Mouse (Mus musculus): Measurements from ENCODE around the gene Acad11. TPM values are rescaled to one million over a fixed set of nuclear protein-coding genes. Genes with fewer than 3 reads are reported as not detected.

Gene Acad11
- polyA plus RNA-seq, 1 experiment, result 5.5 TPM

GRCm38 (mm10) chr9:104035261-104036015 lies 27.7 kb upstream of the Acad11 start:
- DNase-seq (ENCODE audit: low read depth in 1 of 2, low spot score in 2 of 2), result peak; percentile 25 to 66
- H3K27me3 ChIP-seq (ENCODE audit: control insufficient read depth, insufficient read depth, low read length), result no peaks in the 10 kb centered on the region
- WGBS, result 59% methylated on average over 24 of the region's 24 CpGs

GRCm38 (mm10) chr9:104038266-104038665 lies 24.9 kb upstream of the Acad11 start:
- Histone ChIP-seq H3K36me3 (ENCODE audit: control insufficient read depth, insufficient read depth, low read length) (no peaks in the 10 kb centered on the region), H3K27ac (ENCODE audit: insufficient read depth, low read length) (no peak overlapping the region), H3K4me1 (ENCODE audit: control insufficient read depth, insufficient read depth, insufficient read length) (no peaks in the 10 kb centered on the region; the same call in 1 of the 2 replicates), H3K27me3 (ENCODE audit: control insufficient read depth, insufficient read depth, low read length) (no peaks in the 10 kb centered on the region), H3K4me3 (ENCODE audit: extremely low read depth, insufficient read depth, insufficient read length) (no peak overlapping the region)
- TF ChIP-seq CTCF (IDR thresholded peaks at IDR 0.05; ENCODE audit: extremely low read depth, insufficient read depth, insufficient read length, insufficient replicate concordance) (no peak), POLR2A (IDR thresholded peaks at IDR 0.05; ENCODE audit: low read depth, low read length) (no peak)
- WGBS, result 89% methylated on average over 13 of the region's 13 CpGs
- DNase-seq (ENCODE audit: low read depth in 1 of 2, low spot score in 2 of 2), result no peak

More at GRCm38 (mm10) chr9:104035261-104036015, 27.7 kb upstream of the Acad11 start:
- Histone ChIP-seq H3K36me3 (ENCODE audit: control insufficient read depth, insufficient read depth, low read length) (peaks cover 1% of the 10 kb centered on the region; the same call in 1 of the 2 replicates), H3K4me3 (ENCODE audit: extremely low read depth, insufficient read depth, insufficient read length) (no peak overlapping the region), H3K4me1 (ENCODE audit: control insufficient read depth, insufficient read depth, insufficient read length) (no peaks in the 10 kb centered on the region; the same call in 1 of the 2 replicates), H3K27ac (ENCODE audit: insufficient read depth, low read length) (no peak overlapping the region)
- TF ChIP-seq CTCF (IDR thresholded peaks at IDR 0.05; ENCODE audit: extremely low read depth, insufficient read depth, insufficient read length, insufficient replicate concordance) (peak; percentile 60; the same call in 1 of the 2 replicates), POLR2A (IDR thresholded peaks at IDR 0.05; ENCODE audit: low read depth, low read length) (no peak)

GRCm38 (mm10) chr9:104039031-104039695 lies 24.0 kb upstream of the Acad11 start:
- no peaks in the 10 kb centered on the region; the same call in 1 of the 2 replicates for H3K4me1 ChIP-seq (ENCODE audit: control insufficient read depth, insufficient read depth, insufficient read length)
- H3K27ac ChIP-seq (ENCODE audit: insufficient read depth, low read length), result no peak overlapping the region
- H3K27me3 ChIP-seq (ENCODE audit: control insufficient read depth, insufficient read depth, low read length), result no peaks in the 10 kb centered on the region
- no peak for TF ChIP-seq POLR2A (IDR thresholded peaks at IDR 0.05; ENCODE audit: low read depth, low read length)
- no peak for TF ChIP-seq CTCF (IDR thresholded peaks at IDR 0.05; ENCODE audit: extremely low read depth, insufficient read depth, insufficient read length, insufficient replicate concordance)
- no peak overlapping the region for H3K4me3 ChIP-seq (ENCODE audit: extremely low read depth, insufficient read depth, insufficient read length)
- DNase-seq (ENCODE audit: low read depth in 1 of 2, low spot score in 2 of 2), result no peak
- no peaks in the 10 kb centered on the region for H3K36me3 ChIP-seq (ENCODE audit: control insufficient read depth, insufficient read depth, low read length)
- 82% methylated on average over 21 of the region's 21 CpGs for WGBS

- Histone ChIP-seq H3K27me3 (ENCODE audit: control insufficient read depth, insufficient read depth, low read length) (no peaks in the 10 kb centered on the region), H3K4me1 (ENCODE audit: control insufficient read depth, insufficient read depth, insufficient read length) (no peaks in the 10 kb centered on the region; the same call in 1 of the 2 replicates), H3K4me3 (ENCODE audit: extremely low read depth, insufficient read depth, insufficient read length) (no peak overlapping the region), H3K27ac (ENCODE audit: insufficient read depth, low read length) (no peak overlapping the region), H3K36me3 (ENCODE audit: control insufficient read depth, insufficient read depth, low read length) (no peaks in the 10 kb centered on the region)
- no peak for TF ChIP-seq CTCF (IDR thresholded peaks at IDR 0.05; ENCODE audit: extremely low read depth, insufficient read depth, insufficient read length, insufficient replicate concordance)
- TF ChIP-seq POLR2A (IDR thresholded peaks at IDR 0.05; ENCODE audit: low read depth, low read length), result no peak
- 30% methylated on average over 4 of the region's 4 CpGs for WGBS
- DNase-seq (ENCODE audit: low read depth in 1 of 2, low spot score in 2 of 2), result no peak
Measured at GRCm38 (mm10) chr9:104039742-104040141, 23.4 kb upstream of the Acad11 start.

GRCm38 (mm10) chr9:104040362-104040761 lies 22.8 kb upstream of the Acad11 start, which contains the start of gene Gm28305:
TSS of gene Gm28305 (plus strand) at chr9:104040662.
- H3K4me1 ChIP-seq (ENCODE audit: control insufficient read depth, insufficient read depth, insufficient read length), result no peaks in the 10 kb centered on the region; the same call in 1 of the 2 replicates
- no peak for DNase-seq (ENCODE audit: low read depth in 1 of 2, low spot score in 2 of 2)
- H3K36me3 ChIP-seq (ENCODE audit: control insufficient read depth, insufficient read depth, low read length), result no peaks in the 10 kb centered on the region
- WGBS, result 83% methylated on average over 2 of the region's 2 CpGs
- H3K27me3 ChIP-seq (ENCODE audit: control insufficient read depth, insufficient read depth, low read length), result no peaks in the 10 kb centered on the region
- H3K27ac ChIP-seq (ENCODE audit: insufficient read depth, low read length), result no peak within 1 kb of the TSS
- H3K4me3 ChIP-seq (ENCODE audit: extremely low read depth, insufficient read depth, insufficient read length), result no peak within 1 kb of the TSS
- no peak for TF ChIP-seq POLR2A (IDR thresholded peaks at IDR 0.05; ENCODE audit: low read depth, low read length)
- TF ChIP-seq CTCF (IDR thresholded peaks at IDR 0.05; ENCODE audit: extremely low read depth, insufficient read depth, insufficient read length, insufficient replicate concordance), result no peak

GRCm38 (mm10) chr9:104043676-104044075 lies 19.5 kb upstream of the Acad11 start:
- H3K27me3 ChIP-seq (ENCODE audit: control insufficient read depth, insufficient read depth, low read length), result no peaks in the 10 kb centered on the region
- H3K27ac ChIP-seq (ENCODE audit: insufficient read depth, low read length), result no peak overlapping the region
- 93% methylated on average over 4 of the region's 4 CpGs for WGBS
- TF ChIP-seq POLR2A (IDR thresholded peaks at IDR 0.05; ENCODE audit: low read depth, low read length) (no peak), CTCF (IDR thresholded peaks at IDR 0.05; ENCODE audit: extremely low read depth, insufficient read depth, insufficient read length, insufficient replicate concordance) (no peak)
- H3K4me1 ChIP-seq (ENCODE audit: control insufficient read depth, insufficient read depth, insufficient read length), result no peaks in the 10 kb centered on the region; the same call in 1 of the 2 replicates
- H3K36me3 ChIP-seq (ENCODE audit: control insufficient read depth, insufficient read depth, low read length), result peaks cover 6% of the 10 kb centered on the region; the same call in 1 of the 2 replicates
- H3K4me3 ChIP-seq (ENCODE audit: extremely low read depth, insufficient read depth, insufficient read length), result no peak overlapping the region
- DNase-seq (ENCODE audit: low read depth in 1 of 2, low spot score in 2 of 2), result no peak
